Mouse (Mus musculus): ENCODE data around the gene Gstm5. TPM values are rescaled to one million over a fixed set of nuclear protein-coding genes. Genes with fewer than 3 reads are reported as not detected.
A peak's percentile ranks its signal among the peaks of the same experiment; 100 is the strongest.

Gene Gstm5
- polyA plus RNA-seq, 2 experiments: 111 to 196 TPM

DNA sequence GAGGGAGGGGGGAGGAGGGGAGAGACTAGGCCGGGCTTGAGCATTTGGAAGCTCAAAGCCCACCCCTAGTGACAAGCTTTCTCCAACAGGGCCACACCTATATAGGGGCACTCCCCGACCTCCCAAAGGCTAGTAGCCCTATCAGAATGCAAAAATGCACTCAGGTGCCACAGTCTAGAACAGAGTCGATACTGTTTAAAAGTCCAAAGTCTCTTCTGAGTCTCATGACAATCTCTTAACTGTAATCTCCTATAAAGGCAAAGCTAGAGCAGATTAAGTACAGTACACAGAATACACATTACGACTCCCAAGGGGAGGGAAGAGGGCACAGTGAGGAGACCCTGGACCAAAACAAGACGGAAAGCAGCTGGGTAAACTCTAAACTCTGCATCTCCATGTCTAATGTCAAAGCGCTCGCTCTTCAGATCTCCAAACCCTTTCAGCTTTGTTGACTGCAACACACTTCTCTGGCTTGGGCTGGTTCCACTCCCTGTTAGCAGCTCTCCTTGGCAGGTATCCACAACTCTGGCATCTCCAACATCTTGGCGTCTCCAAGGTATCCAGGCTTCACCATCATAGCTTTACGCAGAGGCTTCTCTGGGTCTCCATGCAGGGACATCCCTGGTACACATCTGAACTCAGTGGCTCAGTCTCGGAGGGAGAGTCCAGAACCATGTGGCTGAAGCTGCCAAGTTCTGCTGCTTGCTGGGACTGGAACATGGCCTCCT lies 30.1 kb upstream of the Gstm5 start:
- DNase-seq (ENCODE audit: low read depth in 3 of 3, low spot score in 3 of 3): peak in 1 of 3 experiments; percentile 22
- Histone ChIP-seq H3K4me1 (replicated peaks; ENCODE audit: control insufficient read depth in 2 of 2, insufficient read depth in 2 of 2, low read length in 1 of 2) (peaks cover 0 to 15% of the 10 kb centered on the region in 2 experiments; a peak in 1 of 4 replicates), H3K27me3 (ENCODE audit: control insufficient read depth, insufficient read depth, low read length) (no peaks in the 10 kb centered on the region), H3K9ac (replicated peaks) (no peak overlapping the region), H3K4me2 (ENCODE audit: low read depth) (no peak overlapping the region), H3K27ac (no peak overlapping the region), H3K9me3 (ENCODE audit: control insufficient read depth, low read length) (no peaks in the 10 kb centered on the region), H3K36me3 (replicated peaks; ENCODE audit: control insufficient read depth, insufficient read depth, low read depth) (no peaks in the 10 kb centered on the region), H3K4me3 (ENCODE audit: insufficient read depth in 1 of 2, low read depth in 2 of 2, low read length in 2 of 2) (no peak overlapping the region)
- peak; percentile 47 for ATAC-seq (ENCODE audit: insufficient read depth)
- TF ChIP-seq CTCF (IDR thresholded peaks at IDR 0.05; ENCODE audit: low read depth) (no peak), EP300 (IDR thresholded peaks at IDR 0.05; ENCODE audit: low read depth) (no peak)
- WGBS (ENCODE audit: insufficient replicate concordance): 58% methylated on average over 10 of the region's 10 CpGs

DNA sequence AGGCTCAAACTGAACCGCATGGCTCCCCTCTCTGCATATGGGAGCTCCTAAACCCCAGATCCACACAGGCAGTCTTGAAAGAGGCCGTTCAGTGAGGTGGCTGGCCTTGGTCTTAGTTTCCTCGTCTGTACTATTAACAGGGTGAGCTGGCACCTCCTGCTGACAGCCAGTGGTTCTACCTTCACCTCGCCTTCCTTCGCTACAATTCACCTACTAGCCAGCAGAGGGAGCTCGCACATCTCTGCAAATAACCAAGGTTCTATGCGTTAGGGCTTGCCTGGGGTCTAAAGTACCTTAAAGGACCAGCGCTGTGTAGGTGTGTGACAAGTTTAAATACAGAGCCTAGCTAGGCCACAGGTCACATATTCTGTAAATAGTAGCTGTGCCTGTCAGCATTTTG lies 28.5 kb upstream of the Gstm5 start:
- Histone ChIP-seq H3K9me3 (ENCODE audit: control insufficient read depth, low read length) (no peaks in the 10 kb centered on the region), H3K4me1 (replicated peaks; ENCODE audit: control insufficient read depth in 2 of 2, insufficient read depth in 2 of 2, low read length in 1 of 2) (peaks cover 0 to 15% of the 10 kb centered on the region in 2 experiments; a peak in 1 of 4 replicates), H3K27me3 (ENCODE audit: control insufficient read depth, insufficient read depth, low read length) (no peaks in the 10 kb centered on the region), H3K27ac (no peak overlapping the region), H3K4me2 (ENCODE audit: low read depth) (no peak overlapping the region), H3K9ac (replicated peaks) (no peak overlapping the region), H3K4me3 (ENCODE audit: insufficient read depth in 1 of 2, low read depth in 2 of 2, low read length in 2 of 2) (no peak overlapping the region), H3K36me3 (replicated peaks; ENCODE audit: control insufficient read depth, insufficient read depth, low read depth) (no peaks in the 10 kb centered on the region)
- peak; percentile 98 for TF ChIP-seq CTCF (IDR thresholded peaks at IDR 0.05; ENCODE audit: low read depth)
- no peak for TF ChIP-seq EP300 (IDR thresholded peaks at IDR 0.05; ENCODE audit: low read depth)
- WGBS (ENCODE audit: insufficient replicate concordance): 4% methylated on average over 8 of the region's 8 CpGs
- peak; percentile 73 to 74 (median 74) for DNase-seq (ENCODE audit: low read depth in 3 of 3, low spot score in 3 of 3)
- ATAC-seq (ENCODE audit: insufficient read depth): peak; percentile 59

GRCm38 (mm10) chr3:107868452-107868851 lies 27.2 kb upstream of the Gstm5 start:
- ATAC-seq (ENCODE audit: insufficient read depth): no peak
- 81% methylated on average over 22 of the region's 22 CpGs for WGBS (ENCODE audit: insufficient replicate concordance)
- Histone ChIP-seq H3K4me1 (replicated peaks; ENCODE audit: control insufficient read depth in 2 of 2, insufficient read depth in 2 of 2, low read length in 1 of 2) (peaks cover 0 to 15% of the 10 kb centered on the region in 2 experiments; a peak in 1 of 4 replicates), H3K9me3 (ENCODE audit: control insufficient read depth, low read length) (no peaks in the 10 kb centered on the region), H3K9ac (replicated peaks) (no peak overlapping the region), H3K4me2 (ENCODE audit: low read depth) (no peak overlapping the region), H3K27me3 (ENCODE audit: control insufficient read depth, insufficient read depth, low read length) (no peaks in the 10 kb centered on the region), H3K27ac (no peak overlapping the region), H3K4me3 (ENCODE audit: insufficient read depth in 1 of 2, low read depth in 2 of 2, low read length in 2 of 2) (no peak overlapping the region), H3K36me3 (replicated peaks; ENCODE audit: control insufficient read depth, insufficient read depth, low read depth) (no peaks in the 10 kb centered on the region)
- TF ChIP-seq CTCF (IDR thresholded peaks at IDR 0.05; ENCODE audit: low read depth) (no peak), EP300 (IDR thresholded peaks at IDR 0.05; ENCODE audit: low read depth) (no peak)
- DNase-seq (ENCODE audit: low read depth in 3 of 3, low spot score in 3 of 3): no peak

GRCm38 (mm10) chr3:107869097-107869496 lies 26.5 kb upstream of the Gstm5 start:
- Histone ChIP-seq H3K9me3 (ENCODE audit: control insufficient read depth, low read length) (no peaks in the 10 kb centered on the region), H3K4me1 (replicated peaks; ENCODE audit: control insufficient read depth in 2 of 2, insufficient read depth in 2 of 2, low read length in 1 of 2) (peaks cover 0 to 15% of the 10 kb centered on the region in 2 experiments; a peak in 1 of 4 replicates), H3K36me3 (replicated peaks; ENCODE audit: control insufficient read depth, insufficient read depth, low read depth) (no peaks in the 10 kb centered on the region), H3K27me3 (ENCODE audit: control insufficient read depth, insufficient read depth, low read length) (no peaks in the 10 kb centered on the region), H3K27ac (no peak overlapping the region), H3K4me2 (ENCODE audit: low read depth) (no peak overlapping the region), H3K4me3 (ENCODE audit: insufficient read depth in 1 of 2, low read depth in 2 of 2, low read length in 2 of 2) (no peak overlapping the region), H3K9ac (replicated peaks) (no peak overlapping the region)
- 55% methylated on average over 7 of the region's 7 CpGs for WGBS (ENCODE audit: insufficient replicate concordance)
- no peak for DNase-seq (ENCODE audit: low read depth in 3 of 3, low spot score in 3 of 3)
- no peak for TF ChIP-seq CTCF (IDR thresholded peaks at IDR 0.05; ENCODE audit: low read depth)
- TF ChIP-seq EP300 (IDR thresholded peaks at IDR 0.05; ENCODE audit: low read depth): no peak
- no peak for ATAC-seq (ENCODE audit: insufficient read depth)

DNA sequence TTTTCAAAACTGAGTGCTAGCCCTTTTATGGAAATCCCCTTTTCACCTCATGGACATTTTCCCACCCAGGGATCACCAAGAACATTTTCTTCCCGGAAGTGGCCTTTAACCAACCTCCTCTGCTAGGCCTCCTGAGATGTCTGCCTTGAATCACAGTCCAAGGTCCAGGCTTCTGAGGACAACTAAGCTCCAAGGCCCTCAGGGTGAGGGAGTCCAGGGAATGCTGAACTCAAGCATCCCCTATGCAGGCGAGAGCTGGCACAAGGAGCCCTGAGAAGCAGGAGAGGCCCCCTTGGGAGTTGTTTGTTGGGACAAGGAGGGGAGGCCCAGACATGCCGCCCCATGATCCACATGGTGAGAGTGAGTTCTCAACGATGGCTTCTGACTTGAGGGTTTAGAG lies 25.7 kb upstream of the Gstm5 start:
- Histone ChIP-seq H3K4me2 (ENCODE audit: low read depth) (no peak overlapping the region), H3K27ac (no peak overlapping the region), H3K4me1 (replicated peaks; ENCODE audit: control insufficient read depth in 2 of 2, insufficient read depth in 2 of 2, low read length in 1 of 2) (peaks cover 0 to 12% of the 10 kb centered on the region in 2 experiments; a peak in 1 of 4 replicates), H3K4me3 (ENCODE audit: insufficient read depth in 1 of 2, low read depth in 2 of 2, low read length in 2 of 2) (no peak overlapping the region), H3K9me3 (ENCODE audit: control insufficient read depth, low read length) (no peaks in the 10 kb centered on the region), H3K36me3 (replicated peaks; ENCODE audit: control insufficient read depth, insufficient read depth, low read depth) (no peaks in the 10 kb centered on the region), H3K27me3 (ENCODE audit: control insufficient read depth, insufficient read depth, low read length) (no peaks in the 10 kb centered on the region), H3K9ac (replicated peaks) (no peak overlapping the region)
- ATAC-seq (ENCODE audit: insufficient read depth) (no peak), DNase-seq (ENCODE audit: low read depth in 3 of 3, low spot score in 3 of 3) (no peak)
- WGBS (ENCODE audit: insufficient replicate concordance): 67% methylated on average over 4 of the region's 4 CpGs
- TF ChIP-seq EP300 (IDR thresholded peaks at IDR 0.05; ENCODE audit: low read depth) (no peak), CTCF (IDR thresholded peaks at IDR 0.05; ENCODE audit: low read depth) (no peak)

Measured in liver, embryonic 14.5 days (tissue).